Mouse (Mus musculus): ENCODE measurements around the gene Tas2r137.

Tas2r137 gene

GRCm38 (mm10) chr6:40490933-40491332 is at the start of gene Tas2r137:
Gene Tas2r137, plus strand, starts transcription at chr6:40491233.
- no peak for DNase-seq (ENCODE audit: extremely low read depth, low read depth)

- DNase-seq (ENCODE audit: extremely low read depth, low read depth): no peak
These were observed 49.8 kb upstream of the Tas2r137 start for GRCm38 (mm10) chr6:40441276-40441675.

- DNase-seq (ENCODE audit: extremely low read depth, low read depth): no peak
These were observed 49.3 kb upstream of the Tas2r137 start for GRCm38 (mm10) chr6:40441755-40442154.

GRCm38 (mm10) chr6:40443281-40443928 is 47.6 kb upstream of the Tas2r137 start:
- no peak for DNase-seq (ENCODE audit: extremely low read depth, low read depth)

GRCm38 (mm10) chr6:40448626-40449025 is 42.4 kb upstream of the Tas2r137 start:
- DNase-seq (ENCODE audit: extremely low read depth, low read depth): no peak

- no peak for DNase-seq (ENCODE audit: extremely low read depth, low read depth)
These were observed 36.5 kb upstream of the Tas2r137 start for GRCm38 (mm10) chr6:40454436-40455041.

GRCm38 (mm10) chr6:40465710-40466109 is 25.3 kb upstream of the Tas2r137 start:
- DNase-seq (ENCODE audit: extremely low read depth, low read depth): no peak

GRCm38 (mm10) chr6:40470916-40471719 is 19.9 kb upstream of the Tas2r137 start, which contains the start of gene Ssbp1:
Gene Ssbp1, plus strand, starts transcription at chr6:40471352.
- peak; percentile 93 for DNase-seq (ENCODE audit: extremely low read depth, low read depth)

- DNase-seq (ENCODE audit: extremely low read depth, low read depth): peak; percentile 14
These were observed 19.4 kb upstream of the Tas2r137 start for GRCm38 (mm10) chr6:40471720-40472010.

- DNase-seq (ENCODE audit: extremely low read depth, low read depth): no peak
These were observed 14.9 kb upstream of the Tas2r137 start for GRCm38 (mm10) chr6:40476132-40476531.

- no peak for DNase-seq (ENCODE audit: extremely low read depth, low read depth)
These were observed 11.3 kb upstream of the Tas2r137 start for GRCm38 (mm10) chr6:40479705-40480104.

GRCm38 (mm10) chr6:40482318-40482717 is 8.7 kb upstream of the Tas2r137 start:
- no peak for DNase-seq (ENCODE audit: extremely low read depth, low read depth)

- DNase-seq (ENCODE audit: extremely low read depth, low read depth): no peak
These were observed 2.2 kb downstream of the Tas2r137 start, which contains the start of gene Tas2r108 for GRCm38 (mm10) chr6:40493229-40493628. Gene Tas2r108, plus strand, starts transcription at chr6:40493529.

- no peak for DNase-seq (ENCODE audit: extremely low read depth, low read depth)
These were observed 28.4 kb downstream of the Tas2r137 start, which contains the start of gene Prss37 for GRCm38 (mm10) chr6:40519408-40519807. Gene Prss37, minus strand, starts transcription at chr6:40519508.

Measured in MEL-GATA-1-ER (cell line).